Mouse (Mus musculus) CH12.LX (cell line): ENCODE measurements around the gene Gpr143.

Source experiments
- CTCF ChIP-seq, 2 experiments: IDR thresholded peaks in 1 of 2; conservative IDR thresholded peaks in 1 of 2; 2 replicates each; pipeline ENCODE4 v1.5.1; 2011 to 2012; ENCODE audit warnings: low read depth in 2 of 2, low read length in 2 of 2, improper control_type of control experiment in 1 of 2, inconsistent platforms in 1 of 2, mild to moderate bottlenecking in 1 of 2, moderate library complexity in 1 of 2
- HCFC1 ChIP-seq: IDR thresholded peaks from 2 replicates; pipeline ENCODE4 v1.6.1; 2012; ENCODE audit warnings: low read depth, mild to moderate bottlenecking, inconsistent platforms, low read length, improper control_type of control experiment
- NELFE ChIP-seq: IDR thresholded peaks from 2 replicates; pipeline ENCODE4 v1.6.1; 2011; ENCODE audit warnings: low read depth, low read length, improper control_type of control experiment
- POLR2A ChIP-seq: IDR thresholded peaks from 2 replicates; pipeline ENCODE4 v1.6.1; 2011; ENCODE audit warnings: low read depth, mild to moderate bottlenecking, improper control_type of control experiment, low read length
- RAD21 ChIP-seq: IDR thresholded peaks from 2 replicates; pipeline ENCODE4 v1.6.1; 2011; ENCODE audit warnings: low read depth, mild to moderate bottlenecking, low read length, improper control_type of control experiment, moderate library complexity
- ZMIZ1 ChIP-seq: IDR thresholded peaks from 2 replicates; pipeline ENCODE4 v1.6.1; 2012; ENCODE audit warnings: low read depth, mild to moderate bottlenecking, inconsistent platforms, low read length, improper control_type of control experiment

- TF ChIP-seq RAD21 (no peak), POLR2A (no peak), NELFE (no peak), CTCF (conservative IDR thresholded peaks at IDR 0.05 in 1 of 2, IDR thresholded peaks at IDR 0.05 in 1 of 2; ENCODE audit: low read depth in 2 of 2, low read length in 2 of 2) (no peak), HCFC1 (no peak), ZMIZ1 (no peak)
These were observed 18.9 kb upstream of the Gpr143 start for GRCm38 (mm10) chrX:152762855-152763254.
